Mouse (Mus musculus) spleen, adult 18-20 months (tissue): ENCODE measurements around the gene Cdh11.
"Not testable (repeated sequence)": the region's sequence is repeated elsewhere in the genome, so short reads cannot be mapped to it uniquely, and the experiment has no call there.

Source experiments
- DNase-seq, 2 experiments: peaks; one replicate each; pipeline ENCODE4 v3.0.0; 2022; ENCODE audit warnings: mixed read lengths in 2 of 2

Cdh11 gene

DNA sequence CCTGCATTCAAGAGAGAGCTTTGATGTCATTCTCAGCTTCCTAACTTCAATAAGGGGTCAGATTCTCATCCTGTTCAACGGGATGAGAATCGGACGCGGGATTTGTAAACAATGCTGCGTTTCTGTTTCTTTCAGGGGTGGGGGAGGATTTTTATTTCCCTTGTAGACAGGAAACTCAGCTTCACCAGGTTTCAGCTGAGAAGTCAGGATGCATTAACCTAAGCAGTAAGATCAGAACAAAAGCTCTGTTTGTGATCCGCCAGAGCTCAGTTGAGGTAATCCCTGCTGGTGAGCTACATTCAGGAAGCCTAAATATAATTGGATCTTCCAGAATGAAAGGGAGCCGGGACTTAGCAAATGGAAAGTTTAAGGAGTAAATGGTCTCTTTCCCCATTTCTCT is 78.1 kb downstream of the Cdh11 start:
- no peak for DNase-seq

DNA sequence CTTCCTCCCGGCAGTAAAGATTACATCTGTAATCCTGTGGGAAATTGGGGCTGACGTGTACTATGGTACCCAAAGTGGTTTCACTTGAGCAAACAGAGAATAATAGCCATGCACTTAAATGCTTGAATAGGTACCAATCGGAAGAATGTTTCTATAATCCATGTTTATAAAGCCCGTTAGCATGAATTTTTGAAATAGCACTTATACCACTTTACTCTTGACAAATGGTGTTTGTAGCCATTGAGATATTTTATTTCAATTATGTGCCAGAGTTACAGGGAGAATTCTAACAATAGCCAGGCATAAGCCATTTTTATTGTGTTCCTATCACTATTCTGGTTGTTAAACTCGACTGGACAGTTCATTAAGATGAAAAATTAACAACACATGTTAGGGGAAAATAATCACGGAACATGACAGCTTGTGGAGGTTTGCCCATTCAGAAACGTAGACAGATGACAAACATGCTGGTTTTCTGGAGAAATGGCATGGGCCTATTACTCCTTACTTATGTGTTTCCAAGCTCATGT is 80.0 kb downstream of the Cdh11 start:
- DNase-seq, result no peak

DNA sequence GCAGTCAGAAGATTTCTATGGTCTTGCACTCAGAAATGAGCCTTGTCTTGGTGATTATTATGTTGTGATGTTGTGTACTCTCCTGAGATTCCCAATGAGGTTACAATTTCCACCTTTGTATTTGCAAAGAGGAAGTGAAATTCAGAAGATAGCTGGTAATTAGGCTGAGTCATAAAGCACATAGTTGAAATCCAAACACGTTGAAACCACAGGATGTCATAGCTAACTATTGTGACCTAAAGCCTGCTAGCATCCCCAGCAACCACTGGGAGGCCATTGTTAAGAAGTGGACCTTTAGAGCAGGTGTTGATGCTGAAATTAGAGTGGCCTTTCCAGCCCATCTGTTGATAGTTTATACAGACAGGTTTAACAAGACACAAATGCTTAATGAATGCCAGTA is 85.2 kb downstream of the Cdh11 start:
- DNase-seq, result no peak

DNA sequence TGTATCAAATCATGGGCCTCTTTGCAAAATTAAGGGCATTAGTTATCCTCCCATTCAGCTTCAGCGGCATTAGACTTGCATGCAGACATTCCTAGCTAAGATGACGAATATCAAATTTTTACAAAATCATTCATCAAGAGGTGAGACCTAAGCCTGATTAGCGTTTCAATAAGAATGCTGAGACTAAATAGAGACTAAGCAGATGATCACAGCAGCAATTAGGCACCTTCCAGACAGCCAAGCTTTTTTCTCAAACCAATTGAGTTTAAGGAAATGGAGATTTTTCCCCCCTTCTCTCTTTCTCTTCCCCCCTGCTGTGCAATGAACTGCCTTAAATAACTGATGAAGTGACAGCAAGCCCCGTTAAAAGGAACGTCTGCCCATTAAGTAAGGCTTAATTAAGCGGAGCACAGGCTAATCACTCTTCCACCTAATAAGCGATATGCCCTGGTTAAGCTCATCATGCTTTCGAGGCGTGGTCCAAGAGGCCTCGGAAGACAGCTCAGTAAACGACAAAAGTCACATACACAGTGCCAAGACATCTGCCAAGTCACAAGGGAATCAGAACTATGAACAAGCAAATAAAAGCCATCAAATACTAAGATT is 87.1 kb downstream of the Cdh11 start:
- no peak for DNase-seq

DNA sequence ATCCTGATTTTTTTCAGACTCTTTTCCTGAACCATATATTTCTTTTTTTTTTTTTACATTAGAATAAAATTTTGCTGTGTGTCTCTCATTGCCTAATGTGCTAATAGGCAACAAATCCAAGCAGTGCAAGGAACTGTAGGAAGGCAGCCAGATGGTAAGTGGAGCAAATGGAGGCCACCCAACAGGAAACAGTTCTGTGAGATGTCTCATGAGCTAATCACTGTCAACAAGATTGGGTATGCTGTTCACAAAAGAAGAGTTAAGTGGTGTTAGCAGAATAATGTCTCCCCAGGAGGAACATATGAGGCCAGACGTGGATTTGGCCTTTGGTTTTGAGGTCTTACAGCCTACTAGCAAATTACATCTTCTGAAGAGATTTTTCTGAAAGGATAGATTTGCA is 92.0 kb downstream of the Cdh11 start:
- DNase-seq, result no peak

DNA sequence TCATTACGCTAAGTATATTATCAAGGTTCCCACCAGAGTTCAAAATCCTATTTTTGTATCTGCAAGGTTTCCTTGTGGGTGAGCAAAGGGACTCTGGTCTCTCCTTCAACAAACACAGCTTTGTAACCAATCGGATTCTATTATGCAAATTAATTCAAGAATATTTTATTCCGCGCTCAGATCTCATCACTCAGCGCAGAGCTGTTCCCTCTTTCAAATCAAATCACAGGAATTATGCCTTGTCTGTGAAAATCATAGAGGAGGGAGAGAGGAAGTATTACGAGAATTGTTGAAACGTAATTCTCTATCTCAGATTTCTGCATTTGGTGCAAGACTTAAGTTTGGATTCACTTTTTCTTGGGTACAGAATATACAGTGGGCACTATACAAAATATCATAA is 100.0 kb downstream of the Cdh11 start:
- DNase-seq, result not testable (repeated sequence)

DNA sequence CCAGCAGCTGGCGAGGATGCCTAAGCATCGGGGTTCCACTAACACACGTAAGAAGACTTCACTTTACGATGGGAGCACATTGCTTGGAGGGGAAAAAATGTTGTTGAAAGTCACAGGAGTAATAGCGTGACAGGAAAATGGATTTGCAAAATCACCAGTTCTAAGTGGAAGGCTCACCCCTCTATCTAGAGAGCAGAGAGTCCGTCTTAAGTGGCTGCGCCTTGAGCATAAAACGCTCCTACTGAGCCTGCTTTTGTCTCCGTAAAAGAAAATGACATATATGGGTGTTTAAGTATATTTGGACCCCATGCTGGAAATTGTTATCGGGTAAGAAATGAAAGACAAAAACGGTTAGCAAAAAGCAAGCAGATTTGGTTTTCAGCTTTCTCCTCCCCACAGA is 100.4 kb downstream of the Cdh11 start:
- no peak for DNase-seq

DNA sequence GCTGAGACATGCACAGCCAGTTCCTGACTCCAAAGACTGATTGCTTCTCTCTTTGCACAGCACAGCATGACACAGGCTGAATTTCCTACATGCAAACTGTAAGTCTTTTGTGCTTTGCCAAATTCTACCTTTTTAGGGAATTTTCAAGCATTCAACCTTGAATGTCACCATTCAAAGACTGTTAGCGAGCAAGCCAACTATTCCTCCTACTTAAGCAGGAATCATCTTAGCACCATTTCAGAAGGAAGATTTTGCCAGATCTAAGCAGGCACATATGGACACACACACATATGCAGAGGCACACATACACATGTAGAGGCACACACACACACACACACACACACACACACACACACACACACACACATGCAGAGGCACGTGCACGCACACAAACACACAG is 108.3 kb downstream of the Cdh11 start:
- no peak for DNase-seq

DNA sequence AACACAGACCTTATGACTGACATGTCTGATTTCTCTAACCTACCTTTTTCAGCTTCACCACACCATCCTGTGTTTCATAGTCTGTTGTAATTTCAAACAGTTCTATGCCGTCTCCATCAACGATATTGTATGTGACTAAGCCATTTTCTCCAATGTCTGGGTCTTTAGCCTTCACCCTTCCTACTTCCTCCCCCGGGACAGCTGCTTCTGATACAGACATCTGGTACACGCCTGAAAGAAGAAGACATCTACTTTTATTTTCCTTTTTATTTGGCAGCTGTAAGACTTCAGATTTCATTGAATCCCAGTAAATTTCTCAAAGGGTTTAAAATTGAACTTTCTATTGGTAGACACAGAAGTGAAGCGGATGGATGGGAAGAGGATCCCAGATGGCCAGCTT is 120.9 kb downstream of the Cdh11 start:
- not testable (repeated sequence) for DNase-seq

DNA sequence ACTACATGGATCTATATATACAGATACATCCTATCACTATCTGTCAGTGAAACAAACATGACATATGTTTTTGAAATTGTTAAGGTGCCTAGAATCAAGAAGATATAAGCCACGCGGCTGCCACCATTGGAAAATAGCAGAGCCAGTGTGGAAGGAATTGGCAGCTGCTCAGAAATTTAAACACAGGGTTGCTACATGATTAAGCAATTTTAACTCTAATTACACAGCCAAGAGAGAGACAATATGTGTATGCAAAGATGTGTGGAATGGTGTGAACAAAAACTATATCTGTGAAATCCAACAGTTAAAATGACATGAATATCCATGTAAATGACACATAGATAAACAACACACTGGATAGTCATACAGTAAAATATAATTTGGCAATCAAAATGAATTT is 128.9 kb downstream of the Cdh11 start:
- no peak for DNase-seq

DNA sequence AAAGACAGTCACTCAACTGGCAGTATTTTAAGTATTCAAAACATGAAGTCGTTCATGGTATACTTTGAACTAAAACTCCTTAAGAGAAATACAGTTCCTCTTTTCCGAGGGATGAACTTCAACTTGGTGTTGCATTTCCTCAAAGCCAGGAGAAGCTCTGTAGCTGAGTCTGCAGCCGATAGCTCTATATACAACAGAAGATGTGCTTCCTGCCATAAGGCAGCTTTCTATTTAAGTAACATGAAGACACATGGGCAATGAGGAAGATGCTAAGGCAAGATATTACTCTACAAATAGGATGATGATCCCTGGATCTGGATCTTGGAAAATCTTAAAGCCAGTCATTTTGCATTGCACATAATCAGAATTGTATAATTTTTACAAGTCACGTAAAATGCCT is 133.5 kb downstream of the Cdh11 start:
- no peak for DNase-seq

DNA sequence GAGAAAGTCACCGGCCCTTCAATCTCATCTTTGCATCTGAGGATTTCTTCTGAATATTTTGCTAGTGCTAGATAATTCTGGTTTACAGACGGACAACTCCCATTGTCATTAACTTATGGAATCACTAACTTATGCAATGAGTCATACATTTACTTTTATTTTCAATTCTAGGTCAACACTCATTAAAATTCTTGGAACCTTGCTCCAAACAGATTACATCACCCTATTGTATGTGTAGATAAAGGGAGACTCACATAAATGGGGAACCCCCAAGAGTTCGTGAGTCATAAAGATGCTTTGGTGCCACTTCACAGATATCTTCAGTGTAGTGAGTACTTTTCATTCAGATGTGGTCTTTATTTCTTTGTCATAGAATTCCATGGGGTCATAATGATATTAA is 158.3 kb downstream of the Cdh11 start:
- no peak for DNase-seq

DNA sequence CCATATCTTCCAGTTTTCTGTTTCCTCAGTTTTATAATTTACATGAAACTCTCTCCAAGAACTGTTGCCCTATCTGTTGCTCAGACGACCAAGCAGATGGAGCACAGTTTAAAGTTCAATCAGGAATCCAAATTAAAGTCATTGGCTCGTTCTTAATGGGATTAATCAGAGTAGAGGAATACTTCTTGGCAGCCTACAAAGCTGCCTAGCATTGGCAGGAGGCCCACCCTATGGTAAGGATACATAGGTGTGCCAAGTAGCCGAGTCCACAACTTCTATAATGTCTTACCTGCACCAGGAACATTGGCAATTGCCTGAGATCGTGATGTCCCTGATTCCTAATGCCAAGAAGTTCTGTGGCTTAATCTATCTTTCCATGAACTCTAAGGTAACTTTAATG is 173.3 kb downstream of the Cdh11 start:
- DNase-seq, result no peak

DNA sequence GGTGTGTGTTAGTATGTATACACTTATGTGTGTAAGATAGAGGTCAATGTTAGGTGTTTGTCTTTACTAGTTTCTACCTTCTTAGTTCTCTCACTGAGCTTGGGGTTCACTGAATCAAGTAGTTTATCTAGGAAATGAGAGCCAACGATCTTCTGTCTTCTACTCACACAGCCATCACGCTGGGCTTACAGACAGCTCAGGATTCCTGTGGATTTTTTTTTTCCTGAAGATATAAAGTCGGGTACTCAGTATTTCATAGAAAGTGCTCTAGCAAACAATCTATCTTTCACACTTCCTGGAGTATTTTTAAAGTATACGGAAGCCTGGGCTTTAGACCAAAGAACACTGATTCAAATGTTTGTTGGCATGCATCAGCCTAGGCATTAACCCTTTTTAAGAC is 184.1 kb downstream of the Cdh11 start:
- no peak for DNase-seq

DNA sequence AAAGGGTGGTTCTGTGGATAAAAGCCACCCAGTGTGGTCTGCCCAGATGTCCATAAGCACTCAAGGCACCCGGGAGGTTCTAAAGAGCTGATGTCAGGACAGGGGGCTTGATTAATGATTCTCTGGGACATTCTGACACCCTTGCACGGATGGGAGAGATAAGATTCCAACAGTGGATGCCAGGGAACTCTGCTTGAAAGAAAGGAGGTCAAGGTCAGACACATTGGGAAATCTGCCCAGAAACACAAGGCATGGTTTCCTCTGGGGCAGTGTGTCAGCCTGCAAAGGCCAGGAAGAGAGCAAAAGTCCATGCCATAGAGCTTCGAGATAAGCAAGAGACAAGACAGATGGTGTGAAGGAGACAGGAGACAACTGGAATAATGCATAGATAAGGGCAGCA is 188.9 kb downstream of the Cdh11 start:
- DNase-seq, result peak; percentile 3 to 7

DNA sequence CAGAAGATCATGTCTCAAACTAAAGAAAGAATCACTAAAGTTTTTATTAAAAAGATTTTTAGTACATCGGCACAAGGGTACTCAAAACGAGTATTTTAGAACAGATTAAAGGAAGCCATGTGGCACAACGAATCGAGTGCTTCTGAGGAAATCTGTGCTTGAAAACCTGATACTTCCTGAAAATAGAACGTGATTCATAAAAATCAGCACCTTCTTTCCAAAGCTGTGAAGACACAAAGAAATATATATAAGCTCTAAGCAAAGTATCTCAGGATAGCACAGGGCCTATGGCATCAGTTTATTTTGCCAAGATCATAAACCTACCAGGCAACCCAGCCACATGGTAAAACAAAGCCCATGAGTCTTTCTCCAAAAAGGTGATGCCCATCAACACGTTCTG is 191.5 kb downstream of the Cdh11 start:
- DNase-seq, result no peak
